Mouse (Mus musculus) right cerebral cortex, adult 2 months (tissue): ENCODE results near the gene Pmm2.

Experiments
- DNase-seq, 2 experiments: peaks; one replicate each; pipeline ENCODE4 v3.0.0; 2021 to 2022; ENCODE audit warnings: low spot score in 2 of 2

Pmm2 gene

GRCm38 (mm10) chr16:8656256-8656655 is 18.8 kb downstream of the Pmm2 start:
- DNase-seq = no peak

- DNase-seq = no peak
These were observed 20.9 kb downstream of the Pmm2 start for GRCm38 (mm10) chr16:8658349-8658748.

- no peak for DNase-seq
These were observed 21.3 kb downstream of the Pmm2 start for GRCm38 (mm10) chr16:8658764-8659163.

GRCm38 (mm10) chr16:8663022-8663421 is 25.5 kb downstream of the Pmm2 start:
- no peak for DNase-seq

- peak in 1 of 2 experiments; percentile 25 for DNase-seq
These were observed 26.4 kb downstream of the Pmm2 start for GRCm38 (mm10) chr16:8663606-8664539.

- no peak for DNase-seq
These were observed 27.9 kb downstream of the Pmm2 start for GRCm38 (mm10) chr16:8665367-8665766.

- DNase-seq = no peak
These were observed 29.0 kb downstream of the Pmm2 start for GRCm38 (mm10) chr16:8666452-8666851.

GRCm38 (mm10) chr16:8667261-8667660 is 29.8 kb downstream of the Pmm2 start:
- DNase-seq = no peak

GRCm38 (mm10) chr16:8667814-8668213 is 30.3 kb downstream of the Pmm2 start:
- no peak for DNase-seq

- no peak for DNase-seq
These were observed 30.9 kb downstream of the Pmm2 start for GRCm38 (mm10) chr16:8668386-8668785.

GRCm38 (mm10) chr16:8669432-8669831 is 32.0 kb downstream of the Pmm2 start:
- DNase-seq = no peak

- DNase-seq = no peak
These were observed 32.9 kb downstream of the Pmm2 start for GRCm38 (mm10) chr16:8670041-8671035.

GRCm38 (mm10) chr16:8671551-8672349 is 34.3 kb downstream of the Pmm2 start, which contains the start of gene Carhsp1:
TSS of gene Carhsp1 (minus strand) at chr16:8672155.
- DNase-seq = peak; percentile 64 to 74

- DNase-seq = no peak
These were observed 34.8 kb downstream of the Pmm2 start for GRCm38 (mm10) chr16:8672350-8672687.

GRCm38 (mm10) chr16:8672811-8673210 is 35.3 kb downstream of the Pmm2 start:
- DNase-seq = no peak

- DNase-seq = no peak
These were observed 35.9 kb downstream of the Pmm2 start for GRCm38 (mm10) chr16:8673343-8673742.

GRCm38 (mm10) chr16:8674165-8674564 is 36.7 kb downstream of the Pmm2 start:
- DNase-seq = peak; percentile 17 to 41

- DNase-seq = no peak
These were observed 38.1 kb downstream of the Pmm2 start for GRCm38 (mm10) chr16:8675559-8675958.

- DNase-seq = no peak
These were observed 38.8 kb downstream of the Pmm2 start for GRCm38 (mm10) chr16:8676228-8676627.

GRCm38 (mm10) chr16:8676800-8677199 is 39.3 kb downstream of the Pmm2 start:
- DNase-seq = peak; percentile 28 to 66

- DNase-seq = no peak
These were observed 40.6 kb downstream of the Pmm2 start for GRCm38 (mm10) chr16:8678035-8678434.
